Mouse (Mus musculus): Measurements from ENCODE around the gene Cmss1.

DNA sequence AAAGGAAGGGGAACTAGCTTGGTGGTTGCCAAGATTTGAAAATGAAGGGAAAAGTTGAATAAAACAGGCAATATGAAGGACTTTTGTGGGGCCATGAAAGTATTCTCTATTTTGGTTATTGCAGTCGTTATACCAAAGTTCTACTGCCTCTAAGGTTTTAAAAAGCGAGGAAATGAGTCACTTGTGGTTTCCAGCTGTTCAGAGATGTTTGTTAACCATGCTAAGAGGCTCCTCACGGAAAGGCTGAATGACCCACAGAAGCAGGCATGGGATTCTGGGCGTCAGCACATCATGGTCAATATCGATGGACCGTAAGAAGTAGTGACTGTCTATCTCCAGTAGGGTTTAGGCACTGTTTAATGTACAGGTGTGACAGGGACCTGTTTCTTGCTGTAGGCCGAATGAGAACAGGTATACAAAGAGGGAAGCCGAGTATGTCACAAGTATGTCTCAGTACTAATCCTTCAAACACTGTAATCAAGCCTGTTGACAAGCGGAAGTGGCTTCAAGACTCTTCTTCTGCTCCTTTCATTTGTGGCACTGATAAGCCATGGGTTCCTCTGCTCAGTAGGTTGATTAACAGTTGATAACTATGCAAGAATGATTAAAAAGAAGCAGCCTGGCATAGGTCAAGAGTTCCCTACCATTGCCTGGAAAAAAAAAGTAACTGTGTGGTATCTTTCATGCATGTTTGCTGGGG lies 227.9 kb downstream of the Cmss1 start:
- TF ChIP-seq GATA1 (IDR thresholded peaks at IDR 0.05; ENCODE audit: borderline replicate concordance, low read length) (no peak), FLI1 (IDR thresholded peaks at IDR 0.05; ENCODE audit: low read length) (no peak)

Data from megakaryocyte, embryonic 14.5 days (primary cell).